Mouse (Mus musculus): ENCODE measurements around the gene Pglyrp2.

DNA sequence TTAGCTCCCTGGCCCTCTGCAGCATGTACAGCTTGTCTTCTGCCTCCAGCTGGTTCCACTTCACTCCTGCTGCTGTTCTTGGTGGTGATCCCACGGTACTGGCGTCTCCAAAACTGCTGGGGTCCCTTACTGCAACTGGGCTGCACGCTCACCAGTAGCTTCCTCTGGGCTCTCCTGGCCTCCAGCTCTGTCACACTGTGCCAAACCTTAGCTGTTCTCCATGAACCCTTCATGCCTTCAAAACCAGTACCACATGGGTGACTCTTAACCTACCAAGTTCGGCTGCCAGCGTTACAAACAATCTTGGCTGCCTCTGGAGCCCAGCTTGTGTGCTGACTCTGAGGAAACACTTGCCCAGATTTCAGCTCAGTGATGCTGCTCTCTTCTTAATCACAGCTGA lies 21.0 kb upstream of the Pglyrp2 start:
- TF ChIP-seq CTCF (IDR thresholded peaks at IDR 0.05; ENCODE audit: borderline replicate concordance, control insufficient read depth, extremely low read depth, insufficient read depth, low read length, poor library complexity), result no peak
- TF ChIP-seq POLR2A (IDR thresholded peaks at IDR 0.05; ENCODE audit: control insufficient read depth, extremely low read depth, insufficient read depth, low read length, poor library complexity), result no peak

Data from thymus, adult 2 months (tissue).